In the genomic region with DNA sequence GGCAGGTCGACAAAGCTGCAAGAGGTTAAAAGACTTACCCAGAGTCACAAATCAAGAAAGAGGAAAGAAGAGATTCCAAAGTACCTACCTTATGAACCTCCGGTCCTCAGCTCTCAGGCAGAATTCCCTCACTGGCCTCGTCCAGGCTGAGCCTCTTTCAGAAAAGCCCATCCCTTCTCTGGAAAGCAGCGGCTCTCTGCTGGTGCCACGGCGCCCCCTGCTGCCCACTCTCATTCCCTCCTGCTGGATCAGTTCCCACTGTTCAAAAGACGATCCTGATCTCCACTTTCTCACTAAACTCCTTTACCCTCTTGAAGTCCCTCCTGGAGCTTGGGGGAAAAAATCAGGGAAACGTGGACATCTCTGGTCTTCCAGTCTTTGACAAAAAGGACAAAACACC, we compare ENCODE assay signal across 7 mouse cellular contexts. TPM values are rescaled to one million over a fixed set of nuclear protein-coding genes. Genes with fewer than 3 reads are reported as not detected.
DNase-seq lines count a peak whose midpoint lies in the region; ATAC-seq and TF ChIP-seq lines count a peak whose summit lies in the region.

No protein-coding gene starts in this region.

- intact Hi-C loops in left cerebral cortex, postnatal 10 days (cut with DNase I): loop anchor here (5.0 to 10.0 kb wide), 3 partner anchors 524 to 1001 kb away; a partner anchor contains a TSS

- 0 out of 2 replicates have a peak, but pooled peaks cover 4% of the 10 kb centered on the region for H3K27me3 ChIP-seq in forebrain, postnatal 0 days (ENCODE audit: insufficient read depth, low read length)
- peaks cover 3% of the 10 kb centered on the region; the same call in 1 of the 2 replicates for H3K27me3 ChIP-seq in midbrain, postnatal 0 days (ENCODE audit: insufficient read depth, low read length)

- no peak overlapping the region for H3K9ac ChIP-seq in forebrain, postnatal 0 days
- H3K9ac ChIP-seq in midbrain, postnatal 0 days (replicated peaks; ENCODE audit: low read length, poor library complexity, severe bottlenecking): no peak overlapping the region

- TF ChIP-seq CTCF in forebrain, postnatal 0 days (IDR thresholded peaks at IDR 0.05; ENCODE audit: low read depth): peak; percentile 94
- TF ChIP-seq CTCF in midbrain, postnatal 0 days (IDR thresholded peaks at IDR 0.05): peak; percentile 95

- H3K4me1 ChIP-seq in forebrain, postnatal 0 days (ENCODE audit: insufficient read depth): 0 out of 2 replicates have a peak, but pooled peaks cover 8% of the 10 kb centered on the region
- H3K4me1 ChIP-seq in midbrain, postnatal 0 days (ENCODE audit: insufficient read depth, low read length): peaks cover 6% of the 10 kb centered on the region; the same call in 1 of the 2 replicates

- no peak overlapping the region for H3K4me2 ChIP-seq in forebrain, postnatal 0 days (ENCODE audit: low read depth)
- H3K4me2 ChIP-seq in midbrain, postnatal 0 days (ENCODE audit: low read depth, low read length, poor library complexity, severe bottlenecking): no peak overlapping the region

- peak; percentile 87 for DNase-seq in Muller cell, postnatal 12 days (ENCODE audit: inconsistent ontology term)
- peak; percentile 50 for DNase-seq in cerebellum, adult 11-12 months
- peak; percentile 91 for DNase-seq in forebrain, postnatal 0 days
- DNase-seq in induced T-regulatory cell, adult 2 months (ENCODE audit: low read depth): peak; percentile 77
- peak; percentile 87 to 90 for DNase-seq in left cerebral cortex, postnatal 10 days (ENCODE audit: extremely low spot score in 1 of 2, low spot score in 2 of 2)
- peak; percentile 88 for DNase-seq in midbrain, postnatal 0 days (ENCODE audit: low spot score)
- DNase-seq in spleen, postnatal 36 days (ENCODE audit: low spot score in 2 of 2): peak; percentile 47 to 53

- 0% methylated on average over 7 of the region's 8 CpGs for WGBS in forebrain, postnatal 0 days
- 0% methylated on average over 7 of the region's 8 CpGs for WGBS in midbrain, postnatal 0 days

- no peak overlapping the region for H3K27ac ChIP-seq in forebrain, postnatal 0 days (ENCODE audit: low read depth, low read length)
- no peak overlapping the region for H3K27ac ChIP-seq in midbrain, postnatal 0 days (ENCODE audit: low read depth, low read length)

- H3K9me3 ChIP-seq in forebrain, postnatal 0 days (ENCODE audit: low read length): no peaks in the 10 kb centered on the region
- H3K9me3 ChIP-seq in midbrain, postnatal 0 days (ENCODE audit: low read length): no peaks in the 10 kb centered on the region

- peak; percentile 47; the same call in 1 of the 2 replicates for ATAC-seq in forebrain, postnatal 0 days
- no peak for ATAC-seq in midbrain, postnatal 0 days (ENCODE audit: low FRiP score)

- H3K4me3 ChIP-seq in forebrain, postnatal 0 days (ENCODE audit: low read depth, low read length): no peak overlapping the region
- H3K4me3 ChIP-seq in midbrain, postnatal 0 days (ENCODE audit: low read depth, low read length): no peak overlapping the region

- no peaks in the 10 kb centered on the region for H3K36me3 ChIP-seq in forebrain, postnatal 0 days (ENCODE audit: insufficient read depth)
- no peaks in the 10 kb centered on the region for H3K36me3 ChIP-seq in midbrain, postnatal 0 days (ENCODE audit: insufficient read depth, low read length)

RNA-seq across cellular contexts. Expression of a gene that starts 15.9 kb away (rescaled TPM):
- total RNA-seq in forebrain, postnatal 0 days (2014; rRNA removed): 3,281 and 3,879 TPM in 2 replicates
- 995 and 1,414 TPM in 2 replicates for polyA plus RNA-seq in forebrain, postnatal 0 days (2015; fragmentation: Nextera tagmentation; extraction: Ambion mirVana)
- total RNA-seq in left cerebral cortex, postnatal 10 days (2021): 1,000 to 10,000 TPM; 1,724 to 1,730 TPM
- 3,080 and 3,220 TPM in 2 replicates for total RNA-seq in midbrain, postnatal 0 days (2014; rRNA removed)
- 983 and 1,053 TPM in 2 replicates for polyA plus RNA-seq in midbrain, postnatal 0 days (2015; fragmentation: Nextera tagmentation; extraction: Ambion mirVana)

RNA-seq across cellular contexts. Expression of a gene that starts 48.2 kb away (rescaled TPM):
- 6.7 and 8.1 TPM in 2 replicates for total RNA-seq in forebrain, postnatal 0 days (2014; rRNA removed)
- polyA plus RNA-seq in forebrain, postnatal 0 days (2015; fragmentation: Nextera tagmentation; extraction: Ambion mirVana): 8.2 and 8.3 TPM in 2 replicates
- total RNA-seq in left cerebral cortex, postnatal 10 days (2021): 1 to 10 TPM; 4.8 to 5.5 TPM
- 3.1 and 4.4 TPM in 2 replicates for total RNA-seq in midbrain, postnatal 0 days (2014; rRNA removed)
- 4.5 and 5.8 TPM in 2 replicates for polyA plus RNA-seq in midbrain, postnatal 0 days (2015; fragmentation: Nextera tagmentation; extraction: Ambion mirVana)
